8 mouse cellular contexts compared by ENCODE assay signal in genomic region chr1:135248434-135248850, GRCm38 (mm10). TPM values are rescaled to one million over a fixed set of nuclear protein-coding genes. Genes with fewer than 3 reads are reported as not detected.
DNase-seq lines count a peak whose midpoint lies in the region; ATAC-seq lines count a peak whose summit lies in the region.

No protein-coding gene starts in this region.

- WGBS in forebrain, embryonic 12.5 days, result 4% methylated on average over 15 of the region's 15 CpGs
- WGBS in midbrain, embryonic 14.5 days, result 7% methylated on average over 15 of the region's 15 CpGs

- H3K27ac ChIP-seq in forebrain, embryonic 12.5 days, result no peak overlapping the region
- 0 out of 2 replicates have a peak overlapping the region, but pooled peaks have one; percentile 32 for H3K27ac ChIP-seq in midbrain, embryonic 14.5 days (replicated peaks; ENCODE audit: low read depth, low read length)

- peaks cover 5% of the 10 kb centered on the region; the same call in 1 of the 2 replicates for H3K4me1 ChIP-seq in forebrain, embryonic 12.5 days
- H3K4me1 ChIP-seq in midbrain, embryonic 14.5 days (ENCODE audit: control insufficient read depth, insufficient read depth, low read length), result no peaks in the 10 kb centered on the region

- H3K9ac ChIP-seq in forebrain, embryonic 12.5 days, result no peak overlapping the region
- peak overlapping the region; percentile 45 for H3K9ac ChIP-seq in midbrain, embryonic 14.5 days (replicated peaks; ENCODE audit: low read length)

- H3K27me3 ChIP-seq in forebrain, embryonic 12.5 days, result no peaks in the 10 kb centered on the region
- H3K27me3 ChIP-seq in midbrain, embryonic 14.5 days (ENCODE audit: control insufficient read depth, insufficient read depth, low read length), result no peaks in the 10 kb centered on the region

- H3K4me3 ChIP-seq in forebrain, embryonic 12.5 days (replicated peaks), result peak overlapping the region; percentile 30
- peak overlapping the region; percentile 37 for H3K4me3 ChIP-seq in midbrain, embryonic 14.5 days (replicated peaks; ENCODE audit: low read depth, low read length)

- H3K36me3 ChIP-seq in forebrain, embryonic 12.5 days (replicated peaks), result no peaks in the 10 kb centered on the region
- H3K36me3 ChIP-seq in midbrain, embryonic 14.5 days (ENCODE audit: control insufficient read depth, insufficient read depth, low read length), result no peaks in the 10 kb centered on the region

- no peaks in the 10 kb centered on the region for H3K9me3 ChIP-seq in forebrain, embryonic 12.5 days
- no peaks in the 10 kb centered on the region for H3K9me3 ChIP-seq in midbrain, embryonic 14.5 days (ENCODE audit: control insufficient read depth, low read length)

- intact Hi-C loops in left cerebral cortex, postnatal 36 days (cut with DNase I), result no loop called here

- peak; percentile 60 for ATAC-seq in forebrain, embryonic 12.5 days (ENCODE audit: low FRiP score)
- ATAC-seq in midbrain, embryonic 14.5 days (ENCODE audit: low FRiP score, low TSS enrichment), result peak; percentile 81
- ATAC-seq in erythroblast, adult 5-6 weeks (replicated peaks; ENCODE audit: low FRiP score, poor library complexity, severe bottlenecking), result no peak

- peak overlapping the region; percentile 54 for H3K4me2 ChIP-seq in forebrain, embryonic 12.5 days
- H3K4me2 ChIP-seq in midbrain, embryonic 14.5 days (ENCODE audit: low read length), result peak overlapping the region; percentile 53

- peak; percentile 21 for DNase-seq in ovary, adult 18-20 months (ENCODE audit: low spot score)
- DNase-seq in ovary, postnatal 10 days (ENCODE audit: low spot score), result no peak
- DNase-seq in kidney, adult 9 months, result peak; percentile 93
- peak; percentile 57 to 58 for DNase-seq in left cerebral cortex, postnatal 36 days (ENCODE audit: low spot score in 2 of 2)
- DNase-seq in midbrain, embryonic 14.5 days, result peak; percentile 78
- DNase-seq in urinary bladder, postnatal 25 days (ENCODE audit: low spot score), result peak; percentile 57

RNA-seq across cellular contexts. Expression of gene Elf3, which starts 9.9 kb away (rescaled TPM):
- 1.3 TPM in 2 replicates for polyA plus RNA-seq in forebrain, embryonic 12.5 days (2016; fragmentation: Nextera tagmentation; extraction: Ambion mirVana)
- not detected for total RNA-seq in left cerebral cortex, postnatal 36 days (2021)
- 0.15 and 0.25 TPM in 2 replicates for polyA plus RNA-seq in midbrain, embryonic 14.5 days (2014; fragmentation: Nextera tagmentation; extraction: Ambion mirVana)
- not detected in 2 replicates for total RNA-seq in erythroblast, adult 5-6 weeks (2015; ENCODE audit: low replicate concordance)
- not detected in 2 replicates for total RNA-seq in erythroblast, adult 5-6 weeks (2017; ENCODE audit: low replicate concordance)

RNA-seq across cellular contexts. Expression of gene Rnpep, which starts 35.4 kb away (rescaled TPM):
- polyA plus RNA-seq in forebrain, embryonic 12.5 days (2016; fragmentation: Nextera tagmentation; extraction: Ambion mirVana), result 93.0 and 97.7 TPM in 2 replicates
- total RNA-seq in left cerebral cortex, postnatal 36 days (2021), result 10 to 100 TPM; 48.2 to 64.4 TPM
- 74.3 and 91.6 TPM in 2 replicates for polyA plus RNA-seq in midbrain, embryonic 14.5 days (2014; fragmentation: Nextera tagmentation; extraction: Ambion mirVana)
- 19.4 and 26.9 TPM in 2 replicates for total RNA-seq in erythroblast, adult 5-6 weeks (2015; ENCODE audit: low replicate concordance)
- total RNA-seq in erythroblast, adult 5-6 weeks (2017; ENCODE audit: low replicate concordance), result 15.3 and 18.6 TPM in 2 replicates
